Mouse (Mus musculus): ENCODE measurements around the gene Nsun4. TPM values are rescaled to one million over a fixed set of nuclear protein-coding genes. Genes with fewer than 3 reads are reported as not detected.

Gene Nsun4
- polyA plus RNA-seq (2016; fragmentation: Nextera tagmentation; extraction: Ambion mirVana): 18.2 and 18.7 TPM in 2 replicates

GRCm38 (mm10) chr4:116053399-116053961 lies at the start of gene Nsun4:
Gene Nsun4 (minus strand): TSS chr4:116053876.
- no peaks in the 10 kb centered on the region for H3K9me3 ChIP-seq
- H3K4me1 ChIP-seq: peaks cover 19% of the 10 kb centered on the region
- DNase-seq (ENCODE audit: low spot score): peak; percentile 91
- under 1% methylated on average over 35 of the region's 35 CpGs for WGBS
- no peaks in the 10 kb centered on the region for H3K27me3 ChIP-seq (replicated peaks; ENCODE audit: low read depth, poor library complexity, severe bottlenecking)
- H3K36me3 ChIP-seq (replicated peaks): 0 out of 2 replicates have a peak, but pooled peaks cover 2% of the 10 kb centered on the region
- peak within 1 kb of the TSS; percentile 70 for H3K4me3 ChIP-seq
- H3K27ac ChIP-seq (replicated peaks): peak within 1 kb of the TSS; percentile 86

- Histone ChIP-seq H3K9me3 (no peaks in the 10 kb centered on the region), H3K36me3 (replicated peaks) (peaks cover 100% of the 10 kb centered on the region), H3K4me3 (no peak overlapping the region), H3K27ac (replicated peaks) (no peak overlapping the region), H3K27me3 (replicated peaks; ENCODE audit: low read depth, poor library complexity, severe bottlenecking) (no peaks in the 10 kb centered on the region), H3K4me1 (no peaks in the 10 kb centered on the region)
- WGBS: 90% methylated on average over 7 of the region's 7 CpGs
- DNase-seq (ENCODE audit: low spot score): no peak
These were observed 47.3 kb upstream of the Nsun4 start for GRCm38 (mm10) chr4:116100959-116101358.

GRCm38 (mm10) chr4:116097211-116097610 lies 43.5 kb upstream of the Nsun4 start:
- Histone ChIP-seq H3K36me3 (replicated peaks) (peaks cover 100% of the 10 kb centered on the region), H3K9me3 (no peaks in the 10 kb centered on the region)
- 86% methylated on average over 8 of the region's 8 CpGs for WGBS

GRCm38 (mm10) chr4:116096291-116096690 lies 42.6 kb upstream of the Nsun4 start:
- no peak overlapping the region for H3K27ac ChIP-seq (replicated peaks)
- no peaks in the 10 kb centered on the region for H3K9me3 ChIP-seq
- no peak overlapping the region for H3K4me3 ChIP-seq
- peaks cover 100% of the 10 kb centered on the region for H3K36me3 ChIP-seq (replicated peaks)
- H3K27me3 ChIP-seq (replicated peaks; ENCODE audit: low read depth, poor library complexity, severe bottlenecking): no peaks in the 10 kb centered on the region
- DNase-seq (ENCODE audit: low spot score): no peak
- 93% methylated on average over 10 of the region's 10 CpGs for WGBS
- H3K4me1 ChIP-seq: no peaks in the 10 kb centered on the region

More at GRCm38 (mm10) chr4:116097211-116097610, 43.5 kb upstream of the Nsun4 start:
- no peak for DNase-seq (ENCODE audit: low spot score)
- H3K4me3 ChIP-seq: no peak overlapping the region
- no peaks in the 10 kb centered on the region for H3K4me1 ChIP-seq
- H3K27ac ChIP-seq (replicated peaks): no peak overlapping the region
- H3K27me3 ChIP-seq (replicated peaks; ENCODE audit: low read depth, poor library complexity, severe bottlenecking): no peaks in the 10 kb centered on the region

- H3K36me3 ChIP-seq (replicated peaks): peaks cover 100% of the 10 kb centered on the region
- no peaks in the 10 kb centered on the region for H3K27me3 ChIP-seq (replicated peaks; ENCODE audit: low read depth, poor library complexity, severe bottlenecking)
- WGBS: 91% methylated on average over 23 of the region's 23 CpGs
- H3K9me3 ChIP-seq: no peaks in the 10 kb centered on the region
- no peaks in the 10 kb centered on the region for H3K4me1 ChIP-seq
- no peak overlapping the region for H3K27ac ChIP-seq (replicated peaks)
- no peak for DNase-seq (ENCODE audit: low spot score)
- H3K4me3 ChIP-seq: no peak overlapping the region
These were observed 35.0 kb upstream of the Nsun4 start for GRCm38 (mm10) chr4:116088510-116089249.

GRCm38 (mm10) chr4:116077240-116078095 lies 23.8 kb upstream of the Nsun4 start:
- H3K4me1 ChIP-seq: peaks cover 32% of the 10 kb centered on the region
- WGBS: 72% methylated on average over 3 of the region's 3 CpGs

GRCm38 (mm10) chr4:116076369-116077231 lies 22.9 kb upstream of the Nsun4 start:
- peak; percentile 68 for DNase-seq (ENCODE audit: low spot score)
- H3K9me3 ChIP-seq: no peaks in the 10 kb centered on the region
- H3K36me3 ChIP-seq (replicated peaks): peaks cover 29% of the 10 kb centered on the region
- peak overlapping the region; percentile 98 for H3K27ac ChIP-seq (replicated peaks)
- H3K4me1 ChIP-seq: peaks cover 33% of the 10 kb centered on the region
- H3K27me3 ChIP-seq (replicated peaks; ENCODE audit: low read depth, poor library complexity, severe bottlenecking): no peaks in the 10 kb centered on the region
- WGBS: 3% methylated on average over 37 of the region's 37 CpGs
- peak overlapping the region; percentile 100 for H3K4me3 ChIP-seq

More at GRCm38 (mm10) chr4:116077240-116078095, 23.8 kb upstream of the Nsun4 start:
- Histone ChIP-seq H3K4me3 (peak overlapping the region; percentile 100), H3K27me3 (replicated peaks; ENCODE audit: low read depth, poor library complexity, severe bottlenecking) (no peaks in the 10 kb centered on the region), H3K36me3 (replicated peaks) (peaks cover 38% of the 10 kb centered on the region), H3K9me3 (no peaks in the 10 kb centered on the region), H3K27ac (replicated peaks) (peak overlapping the region; percentile 98; the same call in 1 of the 2 replicates)
- no peak for DNase-seq (ENCODE audit: low spot score)

GRCm38 (mm10) chr4:116075631-116076368 lies 22.1 kb upstream of the Nsun4 start:
- H3K36me3 ChIP-seq (replicated peaks): peaks cover 24% of the 10 kb centered on the region
- peak overlapping the region; percentile 98 for H3K27ac ChIP-seq (replicated peaks)
- peak overlapping the region; percentile 100 for H3K4me3 ChIP-seq
- DNase-seq (ENCODE audit: low spot score): peak; percentile 85
- H3K27me3 ChIP-seq (replicated peaks; ENCODE audit: low read depth, poor library complexity, severe bottlenecking): no peaks in the 10 kb centered on the region
- under 1% methylated on average over 77 of the region's 77 CpGs for whole genome bisulfite sequencing
- no peaks in the 10 kb centered on the region for H3K9me3 ChIP-seq
- peaks cover 33% of the 10 kb centered on the region for H3K4me1 ChIP-seq

- H3K27me3 ChIP-seq (replicated peaks; ENCODE audit: low read depth, poor library complexity, severe bottlenecking): no peaks in the 10 kb centered on the region
- peak within 1 kb of the TSS; percentile 98 for H3K27ac ChIP-seq (replicated peaks)
- H3K4me3 ChIP-seq: peak within 1 kb of the TSS; percentile 100
- under 1% methylated on average over 55 of the region's 55 CpGs for WGBS
- H3K36me3 ChIP-seq (replicated peaks): peaks cover 23% of the 10 kb centered on the region
- peaks cover 33% of the 10 kb centered on the region for H3K4me1 ChIP-seq
- peak; percentile 96 for DNase-seq (ENCODE audit: low spot score)
- H3K9me3 ChIP-seq: no peaks in the 10 kb centered on the region
These were observed 21.4 kb upstream of the Nsun4 start, which contains the start of the genes Uqcrh and Lrrc41 for GRCm38 (mm10) chr4:116074861-116075620. Gene Uqcrh (minus strand): TSS chr4:116075071. Gene Lrrc41 (plus strand): TSS chr4:116075269.

GRCm38 (mm10) chr4:116074145-116074675 lies 20.5 kb upstream of the Nsun4 start:
- WGBS: 2% methylated on average over 8 of the region's 8 CpGs
- DNase-seq (ENCODE audit: low spot score): no peak
- H3K27me3 ChIP-seq (replicated peaks; ENCODE audit: low read depth, poor library complexity, severe bottlenecking): no peaks in the 10 kb centered on the region

More at GRCm38 (mm10) chr4:116074145-116074675, 20.5 kb upstream of the Nsun4 start:
- Histone ChIP-seq H3K4me1 (peaks cover 33% of the 10 kb centered on the region), H3K4me3 (peak overlapping the region; percentile 100), H3K27ac (replicated peaks) (peak overlapping the region; percentile 98), H3K36me3 (replicated peaks) (peaks cover 23% of the 10 kb centered on the region), H3K9me3 (no peaks in the 10 kb centered on the region)

All from embryonic facial prominence, embryonic 10.5 days (tissue).